Mouse (Mus musculus) stomach, embryonic 15.5 days (tissue): ENCODE measurements at regions not wholly inside any gene's neighbourhood (a gene's known extent, or its start where the extent isn't known, plus 50 kb on each side); places are given as distances from the start of the nearest gene placed in this dataset.

Source experiments
- ATAC-seq: fragments of 200-750 bp; cut with Nextera tagmentation; 2 replicates; pipeline ENCODE4 v1.8.0; 2017; ENCODE audit warnings: low read depth, moderate number of reproducible peaks, moderate TSS enrichment; ENCODE audit not compliant: insufficient read depth, low FRiP score
- H3K27ac ChIP-seq: fragments of 300-500 bp; sonication (generic); 2 replicates; pipeline ENCODE4 v1.5.1; 2015; ENCODE audit warnings: mild to moderate bottlenecking, inconsistent platforms
- H3K27me3 ChIP-seq: fragments of 300-500 bp; sonication (generic); replicated peaks from 2 replicates; pipeline ENCODE4 v1.6.1; 2015; ENCODE audit warnings: inconsistent platforms
- H3K36me3 ChIP-seq: fragments of 300-500 bp; sonication (generic); 2 replicates; pipeline ENCODE4 v1.6.1; 2015; ENCODE audit warnings: inconsistent platforms
- H3K4me1 ChIP-seq: fragments of 300-500 bp; sonication (generic); 2 replicates; pipeline ENCODE4 v1.6.1; 2015; ENCODE audit warnings: inconsistent platforms
- H3K4me2 ChIP-seq: fragments of 300-500 bp; sonication (generic); 2 replicates; pipeline ENCODE4 v1.6.1; 2015; ENCODE audit warnings: mild to moderate bottlenecking, inconsistent platforms
- H3K4me3 ChIP-seq: fragments of 300-500 bp; sonication (generic); replicated peaks from 2 replicates; pipeline ENCODE4 v1.5.1; 2015; ENCODE audit warnings: inconsistent platforms
- H3K9ac ChIP-seq: fragments of 300-500 bp; sonication (generic); 2 replicates; pipeline ENCODE4 v1.6.1; 2015; ENCODE audit warnings: inconsistent platforms
- H3K9me3 ChIP-seq: fragments of 300-500 bp; sonication (generic); 2 replicates; pipeline ENCODE4 v1.6.1; 2016; ENCODE audit warnings: inconsistent platforms
- WGBS: fragments of 180-500 bp; shearing (Covaris S2); methylation state at CpG from one replicate; pipeline ENCODE4 v1.1.7; 2015; 5-methylcytosine and 5-hydroxymethylcytosine counted together

- no peak overlapping the region for H3K4me2 ChIP-seq
- H3K4me1 ChIP-seq, result no peaks in the 10 kb centered on the region
- H3K27me3 ChIP-seq, result no peaks in the 10 kb centered on the region
- H3K36me3 ChIP-seq, result no peaks in the 10 kb centered on the region
- H3K9me3 ChIP-seq, result no peaks in the 10 kb centered on the region
- no peak overlapping the region for H3K9ac ChIP-seq
- WGBS, result 60% methylated on average over 4 of the region's 4 CpGs
- ATAC-seq, result no peak
- H3K27ac ChIP-seq, result no peak overlapping the region
- H3K4me3 ChIP-seq, result no peak overlapping the region
Observed at GRCm38 (mm10) chr1:44957125-44957524, 354.2 kb upstream of the Col3a1 start.

GRCm38 (mm10) chr1:44987171-44987570, 324.2 kb upstream of the Col3a1 start:
- H3K9ac ChIP-seq, result no peak overlapping the region
- no peak for ATAC-seq
- H3K4me3 ChIP-seq, result no peak overlapping the region
- H3K4me2 ChIP-seq, result no peak overlapping the region
- no peaks in the 10 kb centered on the region for H3K27me3 ChIP-seq
- H3K4me1 ChIP-seq, result no peaks in the 10 kb centered on the region
- no peak overlapping the region for H3K27ac ChIP-seq
- WGBS, result 24% methylated on average over 3 of the region's 3 CpGs
- H3K9me3 ChIP-seq, result no peaks in the 10 kb centered on the region
- no peaks in the 10 kb centered on the region for H3K36me3 ChIP-seq

- Histone ChIP-seq H3K9ac (no peak overlapping the region), H3K4me3 (no peak overlapping the region), H3K4me2 (no peak overlapping the region), H3K9me3 (no peaks in the 10 kb centered on the region), H3K27me3 (no peaks in the 10 kb centered on the region), H3K27ac (peak overlapping the region; percentile 90), H3K4me1 (no peaks in the 10 kb centered on the region), H3K36me3 (no peaks in the 10 kb centered on the region)
- peak; percentile 67; the same call in 1 of the 2 replicates for ATAC-seq
Observed at GRCm38 (mm10) chr1:45020516-45020915, 290.8 kb upstream of the Col3a1 start.

- Histone ChIP-seq H3K27ac (peak overlapping the region; percentile 75), H3K9me3 (no peaks in the 10 kb centered on the region), H3K4me1 (no peaks in the 10 kb centered on the region), H3K4me3 (no peak overlapping the region), H3K9ac (no peak overlapping the region), H3K27me3 (no peaks in the 10 kb centered on the region), H3K36me3 (no peaks in the 10 kb centered on the region), H3K4me2 (no peak overlapping the region)
- 17% methylated on average over 2 of the region's 2 CpGs for WGBS
- no peak for ATAC-seq
Observed at GRCm38 (mm10) chr1:45021234-45021633, 290.1 kb upstream of the Col3a1 start.

- no peak overlapping the region for H3K4me2 ChIP-seq
- H3K27ac ChIP-seq, result peak overlapping the region; percentile 77; the same call in 1 of the 2 replicates
- H3K27me3 ChIP-seq, result no peaks in the 10 kb centered on the region
- H3K4me3 ChIP-seq, result no peak overlapping the region
- no peak overlapping the region for H3K9ac ChIP-seq
- no peaks in the 10 kb centered on the region for H3K4me1 ChIP-seq
- no peaks in the 10 kb centered on the region for H3K9me3 ChIP-seq
- 48% methylated on average over 1 of the region's 1 CpGs for WGBS
- no peaks in the 10 kb centered on the region for H3K36me3 ChIP-seq
- peak; percentile 73; the same call in 1 of the 2 replicates for ATAC-seq
Observed at GRCm38 (mm10) chr1:45022146-45022841, 289.0 kb upstream of the Col3a1 start.

GRCm38 (mm10) chr1:45023336-45023735, 288.0 kb upstream of the Col3a1 start:
- 32% methylated on average over 3 of the region's 3 CpGs for WGBS
- no peak overlapping the region for H3K4me2 ChIP-seq
- no peaks in the 10 kb centered on the region for H3K4me1 ChIP-seq
- no peak for ATAC-seq
- H3K36me3 ChIP-seq, result no peaks in the 10 kb centered on the region
- H3K27me3 ChIP-seq, result no peaks in the 10 kb centered on the region
- H3K9me3 ChIP-seq, result no peaks in the 10 kb centered on the region
- peak overlapping the region; percentile 77; the same call in 1 of the 2 replicates for H3K27ac ChIP-seq
- H3K4me3 ChIP-seq, result no peak overlapping the region
- no peak overlapping the region for H3K9ac ChIP-seq

GRCm38 (mm10) chr1:45031436-45032027, 279.8 kb upstream of the Col3a1 start:
- ATAC-seq, result no peak; the same call in 1 of the 2 replicates
- Histone ChIP-seq H3K4me2 (no peak overlapping the region), H3K4me3 (no peak overlapping the region), H3K4me1 (no peaks in the 10 kb centered on the region), H3K36me3 (no peaks in the 10 kb centered on the region), H3K27ac (no peak overlapping the region; the same call in 1 of the 2 replicates), H3K9ac (no peak overlapping the region), H3K9me3 (no peaks in the 10 kb centered on the region), H3K27me3 (no peaks in the 10 kb centered on the region)
- 42% methylated on average over 4 of the region's 4 CpGs for WGBS

GRCm38 (mm10) chr1:45033343-45033742, 278.0 kb upstream of the Col3a1 start:
- Histone ChIP-seq H3K4me3 (no peak overlapping the region), H3K4me1 (no peaks in the 10 kb centered on the region), H3K9me3 (no peaks in the 10 kb centered on the region), H3K9ac (no peak overlapping the region), H3K27ac (no peak overlapping the region), H3K4me2 (no peak overlapping the region), H3K36me3 (no peaks in the 10 kb centered on the region), H3K27me3 (no peaks in the 10 kb centered on the region)
- WGBS, result 84% methylated on average over 7 of the region's 7 CpGs
- ATAC-seq, result no peak

GRCm38 (mm10) chr1:45041328-45041727, 270.0 kb upstream of the Col3a1 start:
- no peak overlapping the region for H3K27ac ChIP-seq
- no peak for ATAC-seq
- no peaks in the 10 kb centered on the region for H3K27me3 ChIP-seq
- no peaks in the 10 kb centered on the region for H3K36me3 ChIP-seq
- 89% methylated on average over 1 of the region's 1 CpGs for WGBS
- no peak overlapping the region for H3K4me3 ChIP-seq
- H3K4me2 ChIP-seq, result no peak overlapping the region
- H3K4me1 ChIP-seq, result no peaks in the 10 kb centered on the region
- H3K9ac ChIP-seq, result no peak overlapping the region
- H3K9me3 ChIP-seq, result no peaks in the 10 kb centered on the region

- no peaks in the 10 kb centered on the region for H3K27me3 ChIP-seq
- no peaks in the 10 kb centered on the region for H3K4me1 ChIP-seq
- H3K9me3 ChIP-seq, result no peaks in the 10 kb centered on the region
- H3K36me3 ChIP-seq, result no peaks in the 10 kb centered on the region
- no peak overlapping the region for H3K9ac ChIP-seq
- H3K27ac ChIP-seq, result no peak overlapping the region
- ATAC-seq, result no peak
- no peak overlapping the region for H3K4me3 ChIP-seq
- no peak overlapping the region for H3K4me2 ChIP-seq
Observed at GRCm38 (mm10) chr1:45041815-45042214, 269.5 kb upstream of the Col3a1 start.

- Histone ChIP-seq H3K36me3 (no peaks in the 10 kb centered on the region), H3K27ac (peak overlapping the region; percentile 71), H3K27me3 (no peaks in the 10 kb centered on the region), H3K9ac (no peak overlapping the region), H3K4me2 (no peak overlapping the region), H3K4me3 (no peak overlapping the region), H3K4me1 (no peaks in the 10 kb centered on the region), H3K9me3 (no peaks in the 10 kb centered on the region)
- ATAC-seq, result peak; percentile 89
Observed at GRCm38 (mm10) chr1:45043245-45043926, 268.0 kb upstream of the Col3a1 start.

- Histone ChIP-seq H3K9ac (no peak overlapping the region), H3K36me3 (no peaks in the 10 kb centered on the region), H3K4me3 (no peak overlapping the region), H3K4me1 (no peaks in the 10 kb centered on the region), H3K4me2 (no peak overlapping the region), H3K27me3 (no peaks in the 10 kb centered on the region), H3K9me3 (no peaks in the 10 kb centered on the region), H3K27ac (no peak overlapping the region)
- ATAC-seq, result no peak; the same call in 1 of the 2 replicates
- WGBS, result 71% methylated on average over 10 of the region's 10 CpGs
Observed at GRCm38 (mm10) chr1:45090841-45091535, 220.3 kb upstream of the Col3a1 start.
